Mouse (Mus musculus): ENCODE data around the gene S1pr5. TPM values are rescaled to one million over a fixed set of nuclear protein-coding genes. Genes with fewer than 3 reads are reported as not detected.
A peak's percentile ranks its signal among the peaks of the same experiment; 100 is the strongest.

The S1pr5 gene
- polyA plus RNA-seq, 1 experiment from 2014 or later: 4.7 TPM

DNA sequence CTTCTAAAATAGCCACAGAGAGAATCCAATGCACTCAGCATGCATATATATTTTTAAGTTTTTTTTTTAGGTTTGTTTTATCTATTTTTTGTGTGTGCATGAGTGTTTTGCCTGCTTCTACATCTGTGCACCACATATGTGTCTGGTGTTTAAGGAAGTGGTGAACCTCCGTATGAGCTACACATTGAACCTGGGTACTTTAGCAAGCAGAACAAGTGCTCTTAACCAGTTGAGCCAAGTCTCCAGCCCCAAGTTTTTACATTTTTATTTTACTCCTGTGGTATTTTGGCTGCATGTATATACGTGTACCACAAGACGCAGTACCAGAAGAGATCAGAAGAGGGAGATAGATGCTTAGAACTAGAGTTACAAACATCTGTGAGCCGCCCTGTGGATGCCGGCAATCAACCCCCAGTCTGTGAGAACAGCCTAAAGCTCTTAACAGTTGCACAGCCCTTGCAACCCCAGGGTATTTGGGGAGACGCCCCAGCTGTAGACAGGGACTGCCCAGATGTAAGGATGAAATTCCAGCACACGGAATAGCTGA, 26.8 kb downstream of the S1pr5 start:
- no peaks in the 10 kb centered on the region for H3K9me3 ChIP-seq (ENCODE audit: control insufficient read depth, low read length)
- ATAC-seq (ENCODE audit: low FRiP score, low TSS enrichment): peak; percentile 38; the same call in 1 of the 2 replicates
- 18% methylated on average over 7 of the region's 7 CpGs for WGBS
- H3K4me3 ChIP-seq (ENCODE audit: low read depth, low read length): no peak overlapping the region
- no peaks in the 10 kb centered on the region for H3K27me3 ChIP-seq (ENCODE audit: control insufficient read depth, insufficient read depth, low read length)
- H3K27ac ChIP-seq (replicated peaks): no peak overlapping the region
- 0 out of 2 replicates have a peak, but pooled peaks cover 2% of the 10 kb centered on the region for H3K4me1 ChIP-seq (replicated peaks; ENCODE audit: control insufficient read depth, insufficient read depth)
- TF ChIP-seq EP300 (optimal IDR thresholded peaks at IDR 0.05) (no peak), CTCF (IDR thresholded peaks at IDR 0.05; ENCODE audit: low read depth) (peak; percentile 77)
- H3K9ac ChIP-seq (ENCODE audit: low read length): no peak overlapping the region
- DNase-seq (ENCODE audit: low spot score): no peak
- H3K36me3 ChIP-seq (ENCODE audit: control insufficient read depth, insufficient read depth, low read length): no peaks in the 10 kb centered on the region
- no peak overlapping the region; the same call in 1 of the 2 replicates for H3K4me2 ChIP-seq (replicated peaks; ENCODE audit: low read depth)

DNA sequence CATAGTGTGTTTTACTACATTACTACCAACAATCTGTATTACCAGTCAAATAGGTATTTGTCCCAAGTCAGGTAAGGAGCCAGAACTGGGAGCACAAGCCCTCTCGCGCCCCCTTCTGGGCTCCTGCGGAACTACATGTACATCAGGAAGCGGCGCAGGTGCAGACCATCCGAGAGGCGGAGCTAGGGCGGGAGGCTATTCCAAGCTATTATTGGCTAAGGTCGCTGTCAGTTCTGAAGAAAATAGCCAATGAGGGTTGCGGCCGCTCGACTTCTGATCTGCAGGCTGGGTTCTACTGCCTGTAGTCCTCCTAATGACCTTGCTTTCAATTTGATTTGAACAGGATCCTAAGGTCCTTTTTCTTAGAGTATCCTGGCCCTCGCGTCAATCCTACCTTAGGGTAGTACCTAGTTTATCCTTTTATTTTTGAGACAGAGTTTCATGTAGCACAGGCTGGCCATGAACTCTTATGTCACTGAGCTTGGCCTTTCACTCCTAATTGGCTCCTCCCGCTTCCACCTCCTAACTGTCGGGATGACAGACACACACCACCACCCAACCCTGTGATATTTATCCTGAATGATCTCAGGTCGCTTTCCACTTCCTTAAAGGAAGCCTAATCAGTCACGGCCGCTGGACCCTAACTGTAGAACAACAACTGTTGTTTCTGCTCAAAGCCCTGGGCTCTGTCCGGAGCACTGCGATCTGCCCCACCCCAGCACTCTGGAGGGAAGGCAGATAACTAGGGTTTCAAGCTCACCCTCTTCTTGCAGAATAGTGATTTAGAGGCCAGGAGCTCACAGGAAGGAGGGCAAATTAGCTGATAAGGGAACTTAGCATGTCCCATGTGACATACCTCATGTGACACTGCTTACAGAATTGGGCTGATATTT, 27.5 kb downstream of the S1pr5 start:
- no peak overlapping the region for H3K27ac ChIP-seq (replicated peaks)
- 11% methylated on average over 21 of the region's 21 CpGs for WGBS

DNA sequence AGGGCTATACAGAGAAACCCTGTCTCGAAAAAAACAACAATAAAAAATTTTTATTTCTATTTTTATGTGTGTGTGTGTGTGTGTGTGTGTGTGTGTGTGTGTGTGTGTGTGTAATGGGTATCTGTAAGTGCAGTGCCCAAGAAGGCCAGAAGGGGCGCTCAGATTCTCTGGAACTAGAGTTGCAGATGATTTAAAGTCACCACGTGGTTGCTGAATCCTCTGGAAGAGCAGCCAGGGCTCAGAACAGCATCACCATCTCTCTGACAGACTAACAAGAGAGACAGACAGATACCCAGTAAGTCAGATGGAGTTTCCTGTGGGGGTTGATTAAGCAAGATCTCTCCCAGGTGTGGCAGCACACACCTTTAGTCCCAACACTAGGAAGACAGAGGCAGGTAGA, 28.4 kb downstream of the S1pr5 start:
- H3K27me3 ChIP-seq (ENCODE audit: control insufficient read depth, insufficient read depth, low read length): no peaks in the 10 kb centered on the region
- no peaks in the 10 kb centered on the region for H3K9me3 ChIP-seq (ENCODE audit: control insufficient read depth, low read length)
- H3K4me2 ChIP-seq (replicated peaks; ENCODE audit: low read depth): no peak overlapping the region
- 0 out of 2 replicates have a peak, but pooled peaks cover 2% of the 10 kb centered on the region for H3K4me1 ChIP-seq (replicated peaks; ENCODE audit: control insufficient read depth, insufficient read depth)
- peak; percentile 29 for TF ChIP-seq CTCF (IDR thresholded peaks at IDR 0.05; ENCODE audit: low read depth)
- TF ChIP-seq EP300 (optimal IDR thresholded peaks at IDR 0.05): no peak
- H3K9ac ChIP-seq (ENCODE audit: low read length): no peak overlapping the region
- H3K36me3 ChIP-seq (ENCODE audit: control insufficient read depth, insufficient read depth, low read length): no peaks in the 10 kb centered on the region
- no peak overlapping the region for H3K27ac ChIP-seq (replicated peaks)
- DNase-seq (ENCODE audit: low spot score) (no peak), ATAC-seq (ENCODE audit: low FRiP score, low TSS enrichment) (no peak)
- no peak overlapping the region for H3K4me3 ChIP-seq (ENCODE audit: low read depth, low read length)
- 49% methylated on average over 3 of the region's 3 CpGs for WGBS

More for the DNA sequence above, 27.5 kb downstream of the S1pr5 start:
- Histone ChIP-seq H3K4me3 (ENCODE audit: low read depth, low read length) (0 out of 2 replicates have a peak overlapping the region, but pooled peaks have one; percentile 12), H3K4me1 (replicated peaks; ENCODE audit: control insufficient read depth, insufficient read depth) (0 out of 2 replicates have a peak, but pooled peaks cover 2% of the 10 kb centered on the region), H3K9ac (ENCODE audit: low read length) (no peak overlapping the region), H3K36me3 (ENCODE audit: control insufficient read depth, insufficient read depth, low read length) (no peaks in the 10 kb centered on the region), H3K27me3 (ENCODE audit: control insufficient read depth, insufficient read depth, low read length) (no peaks in the 10 kb centered on the region), H3K9me3 (ENCODE audit: control insufficient read depth, low read length) (no peaks in the 10 kb centered on the region), H3K4me2 (replicated peaks; ENCODE audit: low read depth) (peak overlapping the region; percentile 38)
- peak; percentile 97 for DNase-seq (ENCODE audit: low spot score)
- TF ChIP-seq EP300 (optimal IDR thresholded peaks at IDR 0.05) (no peak), CTCF (IDR thresholded peaks at IDR 0.05; ENCODE audit: low read depth) (peak; percentile 98)
- peak; percentile 89 for ATAC-seq (ENCODE audit: low FRiP score, low TSS enrichment)

DNA sequence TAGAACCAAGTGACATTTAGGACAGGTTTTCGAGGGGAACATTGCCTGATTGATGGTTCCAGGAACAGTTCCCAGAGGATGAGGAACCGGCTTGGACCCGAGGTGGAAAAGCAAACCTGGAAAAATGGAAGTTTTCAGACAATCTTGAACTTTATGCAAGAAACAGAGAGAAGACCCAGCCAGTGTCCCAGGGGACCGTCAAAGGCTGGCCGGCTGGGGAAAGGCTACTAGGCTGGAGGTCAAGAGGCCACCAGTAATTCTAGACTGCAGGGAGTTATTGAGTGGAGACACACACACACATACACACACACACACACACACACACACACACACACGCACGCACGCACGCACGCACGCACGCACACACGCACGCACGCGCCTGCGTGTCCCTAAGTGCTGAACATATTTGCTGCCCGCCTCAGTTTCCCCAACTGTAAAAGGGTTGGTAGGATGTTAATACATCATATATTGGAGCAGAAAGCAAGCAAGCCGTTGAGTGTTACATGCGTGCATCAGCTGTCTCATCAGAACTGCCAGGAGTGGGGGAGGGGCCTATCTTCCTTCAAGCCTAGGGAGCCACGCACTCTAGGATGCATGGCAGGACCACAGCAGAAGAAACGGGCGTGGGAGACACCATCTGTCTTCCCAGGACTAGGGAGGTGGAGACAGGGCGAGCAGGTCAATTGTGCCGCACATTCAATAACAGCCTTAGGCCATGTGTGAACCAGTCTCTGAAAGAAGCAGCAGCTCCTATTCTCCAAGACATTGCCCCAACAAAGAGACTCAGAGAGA, 32.0 kb downstream of the S1pr5 start:
- H3K4me1 ChIP-seq (replicated peaks; ENCODE audit: control insufficient read depth, insufficient read depth): 0 out of 2 replicates have a peak, but pooled peaks cover 2% of the 10 kb centered on the region
- no peak for DNase-seq (ENCODE audit: low spot score)

DNA sequence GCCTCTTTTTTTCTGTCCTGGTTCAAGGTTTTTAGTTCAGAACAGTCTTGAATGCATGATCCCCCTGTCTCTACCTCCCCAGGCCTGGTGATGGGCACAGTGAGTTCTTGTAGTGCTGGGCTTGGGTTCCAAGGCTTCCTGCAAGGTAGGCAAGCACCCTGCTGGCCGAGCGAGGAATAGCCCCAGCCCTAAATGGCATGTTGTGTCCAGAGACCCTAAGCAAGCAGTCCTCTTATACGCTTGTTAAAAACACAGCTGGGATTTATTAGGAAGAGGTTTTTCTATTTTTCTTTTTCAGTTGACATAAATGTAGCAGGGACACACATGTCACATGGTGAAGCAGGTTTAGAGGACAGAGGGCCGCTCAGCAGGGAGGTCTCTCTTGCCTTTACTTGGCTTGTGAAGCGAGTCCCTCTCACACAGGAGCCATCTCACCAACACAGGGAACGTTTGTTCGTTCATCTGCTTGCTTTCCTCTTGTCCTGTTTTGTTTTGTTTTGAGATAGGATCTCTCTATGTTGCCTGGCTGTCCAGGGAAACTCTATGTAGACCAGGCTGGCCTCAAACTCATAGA, 34.5 kb downstream of the S1pr5 start:
- H3K9me3 ChIP-seq (ENCODE audit: control insufficient read depth, low read length): no peaks in the 10 kb centered on the region
- H3K4me2 ChIP-seq (replicated peaks; ENCODE audit: low read depth): no peak overlapping the region
- TF ChIP-seq CTCF (IDR thresholded peaks at IDR 0.05; ENCODE audit: low read depth) (peak; percentile 68), EP300 (optimal IDR thresholded peaks at IDR 0.05) (no peak)
- DNase-seq (ENCODE audit: low spot score) (no peak), ATAC-seq (ENCODE audit: low FRiP score, low TSS enrichment) (no peak)
- H3K27ac ChIP-seq (replicated peaks): no peak overlapping the region
- 49% methylated on average over 7 of the region's 7 CpGs for WGBS
- H3K9ac ChIP-seq (ENCODE audit: low read length): no peak overlapping the region
- no peaks in the 10 kb centered on the region for H3K36me3 ChIP-seq (ENCODE audit: control insufficient read depth, insufficient read depth, low read length)
- no peaks in the 10 kb centered on the region for H3K4me1 ChIP-seq (replicated peaks; ENCODE audit: control insufficient read depth, insufficient read depth)
- no peak overlapping the region for H3K4me3 ChIP-seq (ENCODE audit: low read depth, low read length)
- H3K27me3 ChIP-seq (ENCODE audit: control insufficient read depth, insufficient read depth, low read length): no peaks in the 10 kb centered on the region

More for the DNA sequence above, 32.0 kb downstream of the S1pr5 start:
- H3K4me3 ChIP-seq (ENCODE audit: low read depth, low read length): no peak overlapping the region
- no peak overlapping the region for H3K9ac ChIP-seq (ENCODE audit: low read length)
- WGBS: 61% methylated on average over 25 of the region's 25 CpGs
- no peak overlapping the region for H3K27ac ChIP-seq (replicated peaks)
- TF ChIP-seq EP300 (optimal IDR thresholded peaks at IDR 0.05): no peak
- TF ChIP-seq CTCF (IDR thresholded peaks at IDR 0.05; ENCODE audit: low read depth): no peak
- no peak overlapping the region for H3K4me2 ChIP-seq (replicated peaks; ENCODE audit: low read depth)
- no peaks in the 10 kb centered on the region for H3K36me3 ChIP-seq (ENCODE audit: control insufficient read depth, insufficient read depth, low read length)
- H3K9me3 ChIP-seq (ENCODE audit: control insufficient read depth, low read length): no peaks in the 10 kb centered on the region
- no peak for ATAC-seq (ENCODE audit: low FRiP score, low TSS enrichment)
- H3K27me3 ChIP-seq (ENCODE audit: control insufficient read depth, insufficient read depth, low read length): no peaks in the 10 kb centered on the region

All from stomach, postnatal 0 days (tissue).